Mouse (Mus musculus): ENCODE measurements around the gene Naaladl1. TPM values are rescaled to one million over a fixed set of nuclear protein-coding genes. Genes with fewer than 3 reads are reported as not detected.

The Naaladl1 gene
- polyA plus RNA-seq (2012; rRNA removed): 1.8 and 1.9 TPM in 2 replicates

DNA sequence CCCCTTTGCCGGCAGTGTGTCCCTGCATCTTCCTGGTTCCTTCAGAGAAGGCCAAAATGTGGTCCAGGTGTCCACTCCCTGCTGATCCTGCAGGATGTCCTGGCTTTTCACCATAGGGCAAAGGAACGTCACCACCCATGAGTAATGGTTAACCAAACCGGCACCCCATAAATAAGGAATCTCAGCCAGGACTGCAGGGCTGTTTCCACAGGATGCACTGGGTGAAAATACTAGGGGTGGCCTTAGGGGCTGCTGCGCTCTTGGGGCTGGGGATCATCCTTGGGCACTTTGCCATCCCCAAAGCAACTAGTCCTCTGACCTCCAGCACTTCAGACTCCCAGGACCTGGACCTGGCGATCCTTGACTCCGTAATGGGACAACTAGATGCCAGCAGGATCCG, at the start of gene Naaladl1:
Naaladl1 (plus strand) TSS at position 197 of the 400 bp plus-strand sequence.

DNA sequence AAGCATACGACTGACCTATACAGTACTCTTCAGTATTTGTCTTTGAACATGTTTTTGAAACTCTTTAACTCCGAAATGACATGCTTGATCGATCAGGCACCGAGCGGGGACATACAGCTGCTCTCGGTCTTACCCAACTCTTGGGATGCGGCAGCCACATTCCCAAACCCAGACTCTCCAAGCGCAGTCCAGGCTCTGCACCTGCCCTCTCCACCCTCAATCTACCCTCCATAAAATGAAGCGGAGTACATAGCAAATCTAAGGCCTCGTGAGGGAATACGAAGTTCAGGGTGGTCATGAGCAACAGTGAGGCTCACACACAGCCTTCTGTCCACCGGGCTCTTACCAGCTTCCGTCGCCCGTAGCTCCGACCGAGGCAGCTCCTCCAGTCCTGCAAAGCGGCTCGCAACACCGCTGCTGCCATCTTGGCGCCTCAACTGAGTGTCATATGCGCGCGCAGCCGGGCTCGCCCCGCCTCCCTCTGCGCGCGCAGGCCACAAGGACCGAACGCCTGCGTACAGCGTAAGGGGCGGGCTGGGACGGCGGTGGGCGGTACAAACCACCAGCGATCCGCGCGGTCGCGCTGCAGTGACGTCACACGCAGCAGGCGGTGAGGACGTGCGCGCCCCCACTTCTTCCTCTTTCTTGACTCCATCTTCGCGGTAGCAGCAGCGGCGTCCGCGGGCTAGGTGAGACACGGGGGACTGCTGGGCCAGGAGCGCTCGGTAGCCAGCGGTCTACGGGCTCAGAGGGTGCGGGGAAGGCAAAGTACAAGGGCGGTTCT, 48.1 kb upstream of the Naaladl1 start, which contains the start of the genes Mrpl49 and Fau:
Mrpl49 (minus strand) TSS at position 473 of the 784 bp plus-strand sequence.
Fau (plus strand) TSS at position 532 of the 784 bp plus-strand sequence.

DNA sequence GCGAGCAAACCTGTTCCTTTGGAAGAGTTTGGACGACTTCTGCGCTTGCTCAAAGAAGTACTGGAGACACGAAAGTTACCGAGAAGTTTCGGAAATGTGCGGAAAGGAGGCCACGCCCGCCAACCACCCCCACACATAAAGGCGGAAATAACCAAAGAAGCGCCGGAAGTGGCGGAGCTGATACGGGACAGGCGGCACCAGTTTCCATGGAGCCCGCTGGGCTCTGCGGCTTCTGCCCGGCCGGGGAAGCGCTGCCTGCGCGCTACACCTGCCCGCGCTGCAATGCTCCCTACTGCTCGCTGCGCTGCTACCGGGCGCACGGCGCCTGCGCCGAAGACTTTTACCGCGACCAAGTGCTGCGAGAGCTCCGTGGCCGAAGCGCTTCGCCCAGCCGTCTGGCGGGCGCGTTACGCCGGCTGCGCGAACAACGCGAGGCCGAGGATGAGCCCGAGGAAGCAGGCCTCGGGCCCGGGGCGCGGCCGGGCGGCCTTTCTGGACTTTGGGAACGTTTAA, 44.5 kb upstream of the Naaladl1 start, which contains the start of gene Znhit2:
Znhit2 (plus strand) TSS at position 172 of the 513 bp plus-strand sequence.

DNA sequence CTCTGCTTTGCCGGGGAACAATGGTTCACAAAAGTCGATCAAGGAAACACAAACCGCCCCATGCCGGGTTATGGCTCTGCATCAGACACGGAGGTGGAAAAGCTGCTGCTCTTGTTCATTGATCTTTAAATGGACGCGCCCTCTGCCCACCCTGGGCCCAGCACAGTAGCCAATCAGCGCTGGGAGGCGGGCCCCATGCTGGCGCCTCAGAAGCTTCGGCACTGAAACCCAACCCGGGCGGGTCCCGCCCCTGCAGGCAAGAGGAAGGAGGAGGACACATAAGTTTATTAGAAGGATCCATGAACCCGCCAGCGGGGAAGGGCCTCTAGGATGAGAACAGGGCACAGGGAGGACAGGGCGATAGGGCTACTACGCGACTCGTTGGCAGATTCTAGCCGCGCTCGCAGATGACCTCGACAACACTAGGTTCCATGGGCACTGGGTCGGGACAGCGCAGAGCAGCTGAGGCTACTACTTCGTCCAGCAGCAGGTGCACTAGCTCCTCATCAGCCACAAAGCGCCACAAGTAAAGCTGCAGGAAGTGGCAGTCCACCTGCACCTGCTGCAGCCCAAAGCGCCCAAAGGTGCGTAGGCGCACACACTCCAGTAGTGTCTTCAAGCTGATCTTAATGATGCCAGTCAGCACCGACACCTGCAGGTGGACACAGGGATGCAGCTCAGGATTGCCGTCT, 37.7 kb upstream of the Naaladl1 start, which contains the start of gene Tm7sf2:
Tm7sf2 (minus strand) TSS at position 650 of the 692 bp plus-strand sequence.

DNA sequence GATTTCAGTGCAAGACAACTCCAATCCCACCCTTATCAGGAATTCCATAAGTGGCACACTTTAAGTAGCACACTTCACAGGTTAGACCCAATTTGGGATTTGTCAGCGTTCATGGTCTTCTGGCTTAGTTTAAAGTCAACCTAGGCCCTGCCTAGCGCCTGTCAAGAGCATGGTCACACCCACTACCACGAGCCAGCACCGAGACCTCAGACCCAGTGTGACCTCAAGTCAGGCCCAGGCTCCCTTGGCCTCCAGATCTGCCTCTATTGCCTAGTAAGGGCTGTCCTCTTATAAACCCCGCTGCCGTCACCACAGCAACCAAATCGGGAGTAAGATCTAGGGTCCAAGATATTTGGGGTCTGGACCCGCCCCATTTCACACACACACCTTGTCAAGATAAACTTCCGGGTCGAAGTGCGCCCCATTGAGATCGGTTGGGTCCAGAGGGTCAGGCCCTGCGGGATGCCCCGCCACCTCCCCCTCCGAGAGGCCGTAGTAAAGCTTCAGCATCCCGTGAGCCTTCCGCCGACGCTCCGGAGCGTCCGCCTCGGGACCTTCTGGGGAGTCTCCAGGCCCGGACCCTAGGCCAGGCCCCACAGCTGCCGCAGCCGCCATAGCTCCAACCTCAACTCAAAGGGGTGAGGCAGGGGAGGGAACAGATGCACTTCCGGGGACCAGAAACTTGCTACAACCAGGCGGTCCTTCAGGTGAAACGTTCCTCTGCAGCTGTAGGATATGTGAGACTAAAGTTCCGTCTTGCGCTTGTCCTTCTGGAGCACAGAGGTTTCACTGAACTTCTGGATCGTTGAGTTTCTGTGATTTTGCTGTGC, 28.8 kb upstream of the Naaladl1 start, which contains the start of gene Vps51:
Vps51 (minus strand) TSS at position 668 of the 830 bp plus-strand sequence.

DNA sequence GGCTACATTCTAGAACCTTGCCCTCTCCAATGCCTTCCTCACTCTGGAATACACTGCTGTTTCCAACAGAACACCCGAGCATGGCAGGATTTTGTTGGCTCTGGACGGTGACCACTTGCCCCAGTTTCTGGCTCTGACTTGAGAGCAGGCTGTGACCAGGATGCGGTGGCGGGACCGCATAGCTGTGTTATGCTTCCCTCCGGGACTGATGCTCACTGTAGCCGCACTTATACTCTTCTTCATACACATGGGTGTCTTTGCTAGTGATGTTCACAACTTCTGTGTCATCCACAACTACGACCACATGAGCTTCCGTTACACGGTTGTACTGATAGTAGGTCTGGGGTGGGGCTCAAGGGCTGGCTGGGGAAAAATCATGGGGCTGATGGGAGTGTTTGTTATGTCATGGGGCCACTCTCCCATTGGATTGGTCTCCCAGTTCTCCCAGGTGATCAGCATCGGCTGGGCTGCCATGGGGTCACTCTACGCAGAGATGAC, 25.6 kb upstream of the Naaladl1 start, which contains the start of gene Tmem262:
Tmem262 (plus strand) TSS at position 51 of the 498 bp plus-strand sequence.

DNA sequence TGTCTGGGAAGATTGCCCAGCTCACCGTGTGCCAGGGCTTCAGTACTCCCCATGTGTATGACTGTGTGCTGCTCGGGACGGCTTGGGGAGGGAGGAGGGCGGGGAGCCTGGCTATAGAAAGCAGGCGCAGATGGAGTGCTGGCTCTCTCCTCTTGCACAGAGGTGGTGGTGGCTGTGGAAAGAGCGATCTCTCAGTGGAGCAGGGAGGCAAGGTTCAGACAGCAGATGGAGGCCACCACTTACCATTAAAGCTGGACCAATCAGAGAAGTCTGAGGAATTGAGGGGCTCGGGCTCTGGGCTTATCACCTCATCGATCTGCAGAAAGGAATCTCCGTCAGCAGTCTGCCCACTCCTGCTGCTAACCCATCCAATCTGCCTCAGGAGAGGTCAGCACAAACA, 23.4 kb upstream of the Naaladl1 start, which contains the start of gene Gm28374:
Gm28374 (minus strand) TSS at position 101 of the 400 bp plus-strand sequence.

DNA sequence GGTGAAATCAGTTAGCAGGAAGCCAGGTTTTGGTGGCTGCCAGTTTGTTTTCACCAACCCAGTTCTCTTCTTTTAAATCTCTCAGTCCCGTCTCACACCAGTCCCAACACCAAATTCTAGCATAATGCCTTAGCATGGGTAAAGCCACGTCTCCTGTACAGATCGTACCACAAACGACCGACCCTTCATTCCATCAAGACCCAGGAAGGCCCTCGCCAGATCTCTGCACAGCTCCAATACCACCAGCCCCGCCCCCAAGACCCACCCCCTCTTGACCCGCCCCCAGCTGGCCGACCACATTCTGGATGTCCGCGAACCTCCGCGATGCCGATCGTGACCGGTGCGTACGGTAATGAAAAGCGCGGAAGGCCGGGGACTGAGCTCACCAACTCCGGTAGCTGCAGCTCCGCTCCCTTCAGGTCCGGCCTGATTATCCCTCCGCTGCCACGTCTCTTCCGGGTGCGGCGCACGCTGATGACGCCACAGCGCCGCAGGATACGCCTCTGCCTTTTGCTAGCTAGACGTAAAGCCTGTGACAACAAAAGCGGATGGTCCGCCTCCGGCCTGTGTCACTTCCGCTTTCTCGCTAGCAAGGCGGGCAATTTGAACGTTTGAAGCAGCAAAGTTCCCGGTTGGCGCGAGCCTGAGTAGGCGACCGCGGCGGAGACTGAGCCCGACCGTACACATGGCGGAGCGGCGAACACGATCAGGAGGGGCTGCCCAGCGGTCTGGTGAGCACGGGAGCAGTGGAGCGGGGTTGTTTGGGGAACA, 20.9 kb upstream of the Naaladl1 start, which contains the start of the genes Zfpl1 and Cdca5:
Zfpl1 (minus strand) TSS at position 479 of the 771 bp plus-strand sequence.
Cdca5 (plus strand) TSS at position 506 of the 771 bp plus-strand sequence.

DNA sequence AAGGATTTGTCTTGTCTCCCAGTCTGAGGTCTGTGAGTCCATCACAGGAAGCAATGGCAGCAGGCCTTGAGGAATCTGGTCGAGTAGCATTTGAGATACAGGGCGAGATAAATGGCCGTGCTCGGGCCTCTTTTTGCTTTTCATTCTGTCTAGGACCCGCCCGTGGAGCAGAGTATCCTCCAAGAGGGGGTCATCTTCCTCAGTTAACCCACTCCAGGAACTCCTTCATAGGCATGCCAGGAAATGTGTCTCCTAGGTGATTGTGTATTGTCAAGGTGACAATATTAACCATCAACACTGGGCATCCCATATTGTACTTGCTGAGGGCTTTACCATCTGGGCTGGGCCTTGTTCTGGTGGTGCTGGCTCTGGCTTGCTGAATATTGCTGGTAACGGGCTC, 11.5 kb upstream of the Naaladl1 start, which contains the start of gene AC131692.1:
AC131692.1 (plus strand) TSS at position 301 of the 400 bp plus-strand sequence.

DNA sequence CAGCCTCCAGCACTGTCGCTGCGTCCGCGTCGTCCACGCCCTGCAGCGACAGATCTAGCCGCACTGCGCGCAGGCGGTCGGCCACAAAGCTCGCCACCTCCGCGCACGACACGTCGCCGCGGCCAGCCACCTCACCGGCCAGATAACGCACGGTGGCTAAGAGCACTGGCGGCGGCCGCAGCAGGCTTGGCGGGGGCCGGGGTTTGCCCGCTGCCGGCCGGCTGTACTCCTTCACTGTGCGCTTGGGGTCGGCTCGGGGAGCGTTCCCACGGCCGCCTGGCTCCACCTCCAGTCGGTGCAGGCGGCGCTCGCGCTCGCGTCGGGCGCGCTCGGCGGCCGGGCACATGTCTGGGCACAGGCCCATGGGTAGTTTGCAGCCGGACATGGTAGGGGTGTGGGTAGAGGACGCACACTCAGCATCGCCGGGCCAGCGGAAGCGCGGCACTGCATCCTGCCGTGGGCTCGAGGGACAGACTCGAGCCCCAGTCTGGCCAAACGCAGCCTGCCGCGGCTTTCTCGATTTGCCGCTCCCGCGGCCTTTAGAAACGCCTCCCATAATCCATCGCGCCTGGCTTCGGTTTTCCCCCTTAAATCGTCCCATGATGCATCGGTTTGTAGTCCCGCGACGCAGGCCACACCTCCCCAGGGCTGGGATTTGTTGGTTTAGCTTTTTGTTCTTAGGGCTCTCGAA, 12.5 kb downstream of the Naaladl1 start, which contains the start of gene Sac3d1:
Sac3d1 (minus strand) TSS at position 665 of the 691 bp plus-strand sequence.

DNA sequence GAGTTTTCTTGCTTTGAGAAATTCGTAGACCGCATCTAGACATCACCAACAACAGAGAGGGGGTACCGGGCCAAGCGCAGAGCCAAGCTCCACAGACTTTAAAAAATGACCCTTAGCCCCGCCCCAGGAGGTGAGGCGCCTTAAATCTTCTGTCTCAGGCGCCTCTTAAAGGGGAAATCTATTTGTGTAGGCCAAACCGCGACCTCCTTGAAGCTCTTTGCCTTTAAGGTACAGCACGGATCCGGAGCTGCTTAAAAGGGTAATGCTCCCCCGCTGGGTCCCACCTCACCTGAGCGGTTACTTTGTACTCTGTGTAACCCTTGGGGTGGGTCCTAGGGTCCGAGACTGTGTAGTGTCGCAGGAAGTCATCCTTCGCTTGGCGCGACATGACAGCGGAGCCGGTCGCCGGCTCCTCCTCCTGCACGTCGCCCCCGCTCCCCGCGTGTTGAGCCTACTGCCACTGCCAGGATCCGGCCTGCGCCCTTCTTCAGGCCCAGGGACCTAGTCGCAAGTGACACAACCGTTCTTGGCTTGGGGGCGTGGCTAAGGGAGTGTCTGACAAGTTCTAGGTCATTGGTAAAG, 22.3 kb downstream of the Naaladl1 start, which contains the start of gene Snx15:
Snx15 (minus strand) TSS at position 545 of the 582 bp plus-strand sequence.

DNA sequence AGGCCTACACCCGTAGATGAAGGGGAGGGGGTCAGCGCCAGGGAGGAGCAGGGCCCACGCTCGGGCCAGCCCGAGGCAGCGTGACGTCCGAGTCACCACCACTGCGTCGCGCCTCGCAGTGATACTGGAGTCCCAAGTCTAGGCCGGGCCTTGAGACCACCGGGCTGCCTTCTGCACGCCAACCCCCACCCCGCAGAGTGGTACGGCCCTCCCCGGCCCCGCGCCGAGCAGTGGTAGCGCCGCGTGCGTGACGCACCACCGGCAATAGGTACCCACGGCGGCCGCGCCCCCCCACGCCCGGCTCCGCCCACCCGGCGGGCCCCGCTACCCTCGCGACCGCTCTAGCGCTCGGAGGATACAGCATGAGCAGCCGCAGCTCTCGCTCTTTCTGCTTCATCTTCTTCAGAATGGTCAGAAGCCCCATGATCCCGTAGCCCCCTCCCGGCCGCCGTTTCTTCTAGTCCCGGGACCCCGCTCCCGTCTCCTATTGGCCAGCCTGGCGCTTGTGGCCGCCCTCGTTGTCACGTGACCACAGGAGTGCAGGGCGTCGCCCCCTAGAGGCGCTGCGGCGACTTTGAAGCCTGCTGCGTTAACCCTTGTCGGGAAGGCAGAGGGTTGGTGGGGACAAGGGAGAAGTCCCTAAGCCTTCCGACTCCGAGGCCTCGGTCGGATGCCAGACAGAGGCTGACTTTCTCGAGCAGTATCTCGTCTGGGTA, 35.3 kb downstream of the Naaladl1 start, which contains the start of gene Batf2:
Batf2 (plus strand) TSS at position 306 of the 716 bp plus-strand sequence.

DNA sequence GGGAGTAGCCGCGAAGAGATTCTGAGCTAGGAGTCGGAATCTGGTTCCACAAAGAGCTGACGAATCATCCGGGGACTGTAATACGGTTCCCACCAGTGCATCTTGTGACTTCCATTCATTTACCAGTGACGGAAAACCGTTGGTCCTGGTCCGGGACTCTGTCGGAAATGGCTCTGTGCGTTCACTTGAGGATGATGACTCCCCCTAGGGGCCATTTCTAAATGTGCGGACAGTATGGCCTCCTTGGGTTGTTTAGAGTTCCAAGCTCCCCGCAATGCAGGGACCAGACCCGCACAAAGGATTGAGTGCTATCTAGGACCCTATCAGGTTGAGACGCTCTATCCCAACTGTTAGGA, 35.8 kb downstream of the Naaladl1 start, which contains the start of gene Arl2:
Arl2 (minus strand) TSS at position 155 of the 356 bp plus-strand sequence.

Other genes with a start within 250 kb of the Naaladl1 start
- gene Frmd8, start 230.5 kb upstream of the Naaladl1 start, polyA plus RNA-seq (2012; rRNA removed): 16.1 and 16.6 TPM in 2 replicates
- gene Slc25a45, start 228.0 kb upstream of the Naaladl1 start, polyA plus RNA-seq (2012; rRNA removed): 3.5 and 4.1 TPM in 2 replicates
- gene Tigd3, start 211.6 kb upstream of the Naaladl1 start, polyA plus RNA-seq (2012; rRNA removed): 13.9 and 15.5 TPM in 2 replicates
- gene Dpf2, start 192.8 kb upstream of the Naaladl1 start, polyA plus RNA-seq (2012; rRNA removed): 193 and 198 TPM in 2 replicates
- gene Cdc42ep2, start 181.0 kb upstream of the Naaladl1 start, polyA plus RNA-seq (2012; rRNA removed): 9.7 and 12.1 TPM in 2 replicates
- gene Pola2, start 141.6 kb upstream of the Naaladl1 start, polyA plus RNA-seq (2012; rRNA removed): 50.1 and 52.4 TPM in 2 replicates
- gene Slc22a20, start 119.6 kb upstream of the Naaladl1 start, polyA plus RNA-seq (2012; rRNA removed): not detected in 2 replicates
- gene Capn1, start 89.9 kb upstream of the Naaladl1 start, polyA plus RNA-seq (2012; rRNA removed): 5.1 and 9.9 TPM in 2 replicates
- gene Syvn1, start 59.2 kb upstream of the Naaladl1 start, polyA plus RNA-seq (2012; rRNA removed): 28.2 and 37.9 TPM in 2 replicates
- gene Mrpl49, start 48.0 kb upstream of the Naaladl1 start, polyA plus RNA-seq (2012; rRNA removed): 52.3 and 53.8 TPM in 2 replicates
- gene Fau, start 47.9 kb upstream of the Naaladl1 start, polyA plus RNA-seq (2012; rRNA removed): 1,336 and 1,386 TPM in 2 replicates
- gene Znhit2, start 44.6 kb upstream of the Naaladl1 start, polyA plus RNA-seq (2012; rRNA removed): 31.1 and 33.9 TPM in 2 replicates
- 79.3 and 81.1 TPM in 2 replicates for gene Tm7sf2, start 37.4 kb upstream of the Naaladl1 start, polyA plus RNA-seq (2012; rRNA removed)
- 101 and 102 TPM in 2 replicates for gene Vps51, start 28.6 kb upstream of the Naaladl1 start, polyA plus RNA-seq (2012; rRNA removed)
- not detected in 2 replicates for gene Tmem262, start 25.7 kb upstream of the Naaladl1 start, polyA plus RNA-seq (2012; rRNA removed)
- 2.3 and 2.7 TPM in 2 replicates for gene Gm28374, start 23.5 kb upstream of the Naaladl1 start, polyA plus RNA-seq (2012; rRNA removed)
- 99.9 and 111 TPM in 2 replicates for gene Zfpl1, start 20.8 kb upstream of the Naaladl1 start, polyA plus RNA-seq (2012; rRNA removed)
- gene Cdca5, start 20.8 kb upstream of the Naaladl1 start, polyA plus RNA-seq (2012; rRNA removed): 13.7 and 19.6 TPM in 2 replicates
- 0.29 and 0.48 TPM in 2 replicates for gene AC131692.1, start 11.4 kb upstream of the Naaladl1 start, polyA plus RNA-seq (2012; rRNA removed)
- 45.8 and 47.4 TPM in 2 replicates for gene Sac3d1, start 12.9 kb downstream of the Naaladl1 start, polyA plus RNA-seq (2012; rRNA removed)
- gene Snx15, start 22.5 kb downstream of the Naaladl1 start, polyA plus RNA-seq (2012; rRNA removed): 47.2 and 51.4 TPM in 2 replicates
- gene Batf2, start 35.2 kb downstream of the Naaladl1 start, polyA plus RNA-seq (2012; rRNA removed): 0.34 and 0.48 TPM in 2 replicates
- gene Arl2, start 35.8 kb downstream of the Naaladl1 start, polyA plus RNA-seq (2012; rRNA removed): 99.8 and 109 TPM in 2 replicates
- gene Majin, start 78.6 kb downstream of the Naaladl1 start, polyA plus RNA-seq (2012; rRNA removed): 0.09 TPM in 1 of 2 replicates, not detected in the other
- 0.14 and 1.1 TPM in 2 replicates for gene Gpha2, start 120.6 kb downstream of the Naaladl1 start, polyA plus RNA-seq (2012; rRNA removed)
- 99.3 and 99.9 TPM in 2 replicates for gene Ppp2r5b, start 130.1 kb downstream of the Naaladl1 start, polyA plus RNA-seq (2012; rRNA removed)
- gene Atg2a, start 135.9 kb downstream of the Naaladl1 start, polyA plus RNA-seq (2012; rRNA removed): 19.9 and 22.5 TPM in 2 replicates
- 175 and 205 TPM in 2 replicates for gene Ehd1, start 170.9 kb downstream of the Naaladl1 start, polyA plus RNA-seq (2012; rRNA removed)
- gene Cdc42bpg, start 200.7 kb downstream of the Naaladl1 start, polyA plus RNA-seq (2012; rRNA removed): 5.2 and 8.1 TPM in 2 replicates
- gene Men1, start 229.2 kb downstream of the Naaladl1 start, polyA plus RNA-seq (2012; rRNA removed): 105 and 109 TPM in 2 replicates
- gene Map4k2, start 235.4 kb downstream of the Naaladl1 start, polyA plus RNA-seq (2012; rRNA removed): 111 and 113 TPM in 2 replicates